ENCODE assay signal across 35 mouse cellular contexts in the genomic region with DNA sequence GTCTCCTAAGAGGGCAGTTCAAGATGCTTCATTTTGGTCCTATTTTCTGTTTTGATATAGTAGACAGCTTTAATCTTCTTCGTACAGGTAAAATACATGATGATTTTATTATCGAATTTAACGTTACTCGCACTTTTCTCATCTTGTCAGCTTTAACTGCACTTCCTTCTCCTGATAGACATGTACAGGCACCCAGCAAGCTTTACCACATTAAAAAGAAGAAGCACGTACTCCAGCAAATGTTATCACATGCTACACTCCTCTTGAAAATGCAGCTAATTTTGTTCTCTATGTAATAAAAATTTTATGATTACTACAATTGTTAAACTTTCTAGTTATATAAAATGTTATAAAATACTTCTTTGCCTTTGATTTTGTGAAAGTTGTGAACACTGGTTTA.
"Had no signal": no experiment of that assay in that cellular context is flagged by ENCODE, and none has a peak within 500 bp of the region (broad histone marks: within the 10 kb centered on the region; RNA-seq: fewer than 3 reads in every experiment).

No protein-coding gene starts in this region.

- DNase-seq: heart, postnatal 10 days; heart, postnatal 14 days; heart, postnatal 36 days; heart, postnatal 4 days; kidney, adult 11 months; kidney, adult 18-20 months; kidney, adult 2 months; kidney, adult 8-10 months; kidney, adult 9 months; kidney, postnatal 10 days; kidney, postnatal 14 days; kidney, postnatal 25 days; kidney, postnatal 36 days; kidney, postnatal 4 days; layer of hippocampus, adult 9-11 months; layer of hippocampus, postnatal 36 days had no signal

- H3K4me2 ChIP-seq: heart, embryonic 11.5 days; heart, embryonic 12.5 days; heart, embryonic 13.5 days; heart, embryonic 15.5 days; hindbrain, embryonic 12.5 days; hindbrain, embryonic 13.5 days; hindbrain, embryonic 14.5 days; hindbrain, embryonic 15.5 days; intestine, embryonic 15.5 days; kidney, embryonic 15.5 days had no signal

- H3K27me3 ChIP-seq: heart, embryonic 12.5 days; heart, embryonic 13.5 days; heart, embryonic 15.5 days; hindbrain, embryonic 12.5 days; hindbrain, embryonic 13.5 days; hindbrain, embryonic 15.5 days; intestine, embryonic 15.5 days; kidney, embryonic 15.5 days had no signal

- H3K27ac ChIP-seq: heart, embryonic 13.5 days; heart, embryonic 15.5 days; hindbrain, embryonic 10.5 days; hindbrain, embryonic 12.5 days; hindbrain, embryonic 13.5 days; hindbrain, embryonic 14.5 days; hindbrain, embryonic 15.5 days; hindbrain, postnatal 0 days; intestine, embryonic 15.5 days; kidney, embryonic 15.5 days; kidney, postnatal 0 days; layer of hippocampus, adult 2 months; left cerebral cortex, adult 2 months had no signal

- H3K4me1 ChIP-seq: heart, embryonic 12.5 days; heart, embryonic 13.5 days; heart, embryonic 15.5 days; hindbrain, embryonic 10.5 days; hindbrain, embryonic 12.5 days; hindbrain, embryonic 13.5 days; hindbrain, embryonic 15.5 days; intestine, embryonic 15.5 days; kidney, embryonic 15.5 days had no signal

- H3K9ac ChIP-seq: heart, embryonic 12.5 days; heart, embryonic 13.5 days; heart, embryonic 15.5 days; hindbrain, embryonic 12.5 days; hindbrain, embryonic 13.5 days; hindbrain, embryonic 14.5 days; hindbrain, embryonic 15.5 days; intestine, embryonic 15.5 days; kidney, embryonic 15.5 days had no signal

- H3K36me3 ChIP-seq: heart, embryonic 12.5 days; heart, embryonic 13.5 days; heart, embryonic 15.5 days; hindbrain, embryonic 10.5 days; hindbrain, embryonic 12.5 days; hindbrain, embryonic 13.5 days; hindbrain, embryonic 15.5 days; intestine, embryonic 15.5 days; kidney, embryonic 15.5 days had no signal

- H3K4me3 ChIP-seq: heart, embryonic 12.5 days; heart, embryonic 13.5 days; heart, embryonic 15.5 days; hindbrain, embryonic 10.5 days; hindbrain, embryonic 12.5 days; hindbrain, embryonic 13.5 days; hindbrain, embryonic 15.5 days; intestine, embryonic 15.5 days; kidney, embryonic 15.5 days; layer of hippocampus, adult 2 months; left cerebral cortex, adult 2 months had no signal

- H3K9me3 ChIP-seq: heart, embryonic 12.5 days; heart, embryonic 13.5 days; heart, embryonic 15.5 days; hindbrain, embryonic 10.5 days; hindbrain, embryonic 12.5 days; hindbrain, embryonic 13.5 days; hindbrain, embryonic 15.5 days; intestine, embryonic 15.5 days; kidney, embryonic 15.5 days had no signal

- ATAC-seq: hindbrain, embryonic 16.5 days; hindbrain, postnatal 0 days; inflammation-experienced regulatory T-cells, adult 6 months; intestine, embryonic 15.5 days; intestine, embryonic 16.5 days; intestine, postnatal 0 days had no signal
